Mouse (Mus musculus) layer of hippocampus, adult 9-10 months (tissue): ENCODE measurements around the gene Lrrc55.

Source experiments
- DNase-seq: peaks from one replicate; pipeline ENCODE4 v3.0.0; 2022; ENCODE audit warnings: low spot score

Gene Lrrc55

DNA sequence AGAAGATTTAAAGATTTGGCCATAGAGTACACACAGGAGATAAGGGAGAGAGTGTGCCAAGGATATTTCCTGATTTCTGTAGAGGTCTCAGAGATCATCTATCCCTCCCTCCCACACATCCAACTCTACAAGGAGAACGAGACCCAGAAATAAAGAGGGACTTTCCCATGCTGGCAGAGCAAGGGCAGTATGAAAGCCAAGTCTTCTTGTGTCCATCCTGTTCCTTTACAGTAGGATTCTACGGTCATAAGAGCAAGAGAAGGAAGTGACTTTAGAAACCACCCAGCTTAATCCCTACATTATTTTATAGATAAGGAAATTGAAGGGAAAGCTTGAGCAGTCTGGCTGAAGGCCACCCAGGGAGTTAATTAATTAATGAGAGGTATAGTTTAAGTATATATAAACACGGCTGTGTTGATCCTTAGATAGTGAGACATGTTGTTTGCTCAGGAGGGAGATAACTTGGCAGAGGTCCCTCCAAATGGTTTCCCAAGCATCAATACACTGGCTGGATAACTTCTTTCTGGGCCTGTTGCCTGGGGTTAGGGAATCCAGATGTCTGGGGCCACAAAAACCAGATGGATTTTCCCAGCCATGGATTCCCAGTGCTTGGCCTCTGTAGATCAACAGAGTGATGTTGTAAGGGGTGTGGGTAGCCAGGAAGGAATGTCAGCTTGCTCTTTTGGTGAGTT is 24.8 kb downstream of the Lrrc55 start:
- no peak for DNase-seq

DNA sequence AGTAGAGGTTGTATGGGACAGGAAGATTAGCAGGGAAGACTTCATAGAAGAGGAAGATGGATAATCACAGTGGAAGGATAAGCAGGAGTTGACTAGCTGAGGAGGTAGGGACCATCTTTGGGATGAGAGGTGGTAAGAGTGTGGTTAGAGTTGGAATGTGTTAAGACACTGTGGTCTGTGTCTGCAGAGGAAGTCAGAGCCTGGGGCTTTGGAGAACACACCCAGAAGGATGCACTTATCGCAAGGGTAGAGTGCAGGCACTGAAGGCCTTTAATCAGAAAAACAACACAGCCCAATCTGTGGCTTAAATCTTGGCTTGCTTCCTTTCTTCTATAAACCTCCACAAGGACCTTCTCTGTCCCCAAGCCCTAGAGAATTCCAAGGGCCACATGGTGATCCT is 28.7 kb downstream of the Lrrc55 start:
- no peak for DNase-seq

DNA sequence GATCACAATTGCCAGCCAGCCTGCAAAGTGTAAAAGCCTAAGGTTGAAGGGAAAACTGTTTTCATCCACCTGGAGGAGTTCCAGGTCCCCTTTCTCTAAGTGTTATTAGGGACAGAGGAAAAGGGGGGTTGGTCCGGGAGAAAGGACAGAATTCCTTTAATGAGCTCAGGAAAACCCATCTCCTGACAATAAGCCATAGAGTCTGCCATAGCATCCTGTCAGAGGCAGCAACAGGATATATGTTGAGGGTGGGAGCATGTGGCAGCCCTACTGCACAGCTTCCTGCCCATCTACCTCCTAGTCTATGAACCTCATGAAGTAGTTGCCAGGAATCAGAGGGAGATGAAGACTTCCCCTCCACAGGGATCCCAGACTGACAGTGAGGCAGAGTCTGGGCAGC is 29.4 kb downstream of the Lrrc55 start:
- no peak for DNase-seq

DNA sequence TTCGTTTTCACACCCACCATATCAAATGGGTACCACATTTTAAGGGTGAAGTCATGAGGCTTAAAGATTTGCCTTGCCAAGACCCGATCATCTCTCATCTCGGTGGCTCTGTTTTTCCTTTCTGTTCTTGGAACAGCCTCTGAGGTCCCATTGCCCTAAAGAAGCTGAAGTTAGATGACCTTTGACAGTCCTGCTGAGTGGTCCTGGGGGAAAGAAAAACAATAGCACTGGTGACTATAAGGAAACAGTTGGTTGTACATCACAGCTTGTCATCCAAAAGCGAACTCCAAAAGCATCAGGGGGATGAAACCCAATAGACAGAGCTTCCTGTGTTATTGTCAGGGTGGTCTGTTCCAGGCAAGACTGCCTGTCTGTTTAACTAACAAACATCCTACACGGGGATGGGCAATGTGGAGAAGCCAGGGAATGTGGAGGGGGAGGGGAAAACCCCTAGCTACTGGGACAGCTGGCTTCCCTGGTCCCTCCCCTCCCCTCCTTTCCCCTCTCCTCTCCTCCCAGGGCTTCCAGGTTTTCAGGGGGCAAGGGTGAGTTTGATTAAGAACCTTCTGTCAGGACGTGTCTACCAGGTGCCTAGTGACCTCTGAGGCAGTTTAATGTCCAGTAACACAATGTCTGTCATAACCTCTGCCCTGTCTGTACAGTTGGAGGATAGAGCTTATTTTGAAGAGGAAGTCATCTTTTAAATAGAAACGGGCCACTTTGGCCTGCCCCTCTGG is 33.5 kb downstream of the Lrrc55 start:
- DNase-seq: no peak

DNA sequence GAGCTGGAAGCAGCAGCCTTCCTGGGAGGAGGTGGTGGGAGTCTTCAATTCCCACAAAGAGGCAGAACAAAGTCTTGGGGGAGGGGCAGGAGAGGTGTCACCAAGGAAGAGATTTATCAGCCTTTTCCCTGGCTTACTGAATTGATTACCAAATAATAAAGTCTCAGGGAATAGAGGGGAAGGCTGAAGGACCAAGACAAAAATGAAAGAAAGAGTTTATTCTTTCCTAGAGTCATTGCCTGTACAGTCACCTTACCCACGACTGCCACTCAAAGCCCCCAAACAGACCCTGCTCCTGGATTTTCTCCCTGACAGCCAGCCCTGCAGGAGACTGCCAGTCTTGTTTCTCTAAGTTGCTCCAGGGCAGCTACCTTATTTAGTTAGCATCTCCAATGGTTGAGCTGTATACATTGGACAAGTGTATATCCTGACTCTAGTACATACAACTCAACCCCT is 35.3 kb downstream of the Lrrc55 start:
- no peak for DNase-seq

DNA sequence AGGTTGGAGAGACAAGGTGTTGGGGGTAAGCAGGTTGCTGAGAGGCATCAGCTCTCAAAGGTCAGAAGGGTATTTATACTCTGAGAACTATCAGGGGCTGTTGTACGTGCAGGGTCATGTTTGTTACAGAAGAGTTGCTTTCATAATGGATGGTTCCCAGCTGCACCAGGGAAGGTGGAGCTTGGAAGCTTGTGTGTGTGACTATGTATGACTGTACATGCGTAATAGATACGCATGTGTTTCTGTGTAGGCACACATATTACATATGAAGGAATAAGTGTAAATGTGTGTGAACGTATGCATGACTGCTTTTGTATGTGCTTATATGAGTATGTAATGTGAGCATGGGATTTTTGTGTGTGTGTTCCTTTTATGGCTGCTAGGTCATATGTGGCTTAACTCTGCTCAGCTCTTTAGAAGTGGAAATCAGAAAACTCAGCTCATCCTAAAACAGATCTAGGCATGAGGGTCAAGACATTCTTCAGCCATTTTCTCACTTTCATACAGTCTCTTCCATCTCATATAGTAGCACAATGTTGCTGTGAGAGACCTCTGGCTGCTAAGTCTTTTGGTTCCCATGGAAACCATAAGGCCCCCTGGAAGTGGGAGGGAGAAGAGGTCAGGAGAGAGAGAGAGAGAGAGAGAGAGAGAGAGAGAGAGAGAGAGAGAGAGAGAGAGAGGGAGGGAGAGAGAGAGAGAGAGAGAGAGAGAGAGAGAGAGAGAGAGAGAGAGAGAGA is 35.9 kb downstream of the Lrrc55 start:
- DNase-seq: no peak

DNA sequence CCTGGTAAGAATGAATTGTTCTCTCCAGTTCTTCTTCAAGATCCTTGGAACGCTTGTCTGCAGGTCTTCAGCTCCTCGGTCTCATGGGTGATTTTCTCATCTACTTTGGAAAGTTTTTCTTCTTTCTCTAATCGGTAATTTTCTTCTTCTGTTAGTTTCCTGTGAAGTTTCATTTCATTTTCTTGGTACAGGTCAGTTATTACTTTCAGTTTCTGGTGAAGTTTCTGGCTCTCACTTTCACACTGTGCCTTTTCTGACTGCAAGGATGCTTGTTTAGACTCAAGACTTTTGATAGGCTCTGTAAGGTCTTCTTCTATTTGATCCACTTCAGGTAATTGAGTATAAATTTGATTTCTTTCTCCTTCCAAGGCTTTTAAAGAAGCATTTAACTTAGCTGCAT is 39.6 kb downstream of the Lrrc55 start:
- DNase-seq: no peak

DNA sequence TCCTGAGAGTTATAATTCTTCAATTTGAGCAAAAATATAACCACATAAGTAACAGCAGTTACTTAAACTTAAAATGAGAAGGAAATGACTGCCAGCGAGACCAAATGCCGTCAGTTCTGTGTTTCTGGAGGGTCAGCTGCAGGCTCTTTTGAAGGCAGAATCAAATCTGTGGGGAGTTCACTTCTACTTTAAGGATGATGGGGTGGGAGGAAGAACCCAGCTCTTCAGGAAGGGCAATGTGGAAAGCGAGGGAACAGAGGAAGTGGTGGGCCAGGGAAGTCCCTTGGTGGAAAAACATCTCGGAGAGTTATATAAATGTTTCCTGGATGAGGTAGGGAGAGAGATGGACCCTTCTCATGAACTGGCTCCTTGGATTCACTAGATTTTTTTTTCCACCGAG is 40.9 kb downstream of the Lrrc55 start:
- DNase-seq: no peak

DNA sequence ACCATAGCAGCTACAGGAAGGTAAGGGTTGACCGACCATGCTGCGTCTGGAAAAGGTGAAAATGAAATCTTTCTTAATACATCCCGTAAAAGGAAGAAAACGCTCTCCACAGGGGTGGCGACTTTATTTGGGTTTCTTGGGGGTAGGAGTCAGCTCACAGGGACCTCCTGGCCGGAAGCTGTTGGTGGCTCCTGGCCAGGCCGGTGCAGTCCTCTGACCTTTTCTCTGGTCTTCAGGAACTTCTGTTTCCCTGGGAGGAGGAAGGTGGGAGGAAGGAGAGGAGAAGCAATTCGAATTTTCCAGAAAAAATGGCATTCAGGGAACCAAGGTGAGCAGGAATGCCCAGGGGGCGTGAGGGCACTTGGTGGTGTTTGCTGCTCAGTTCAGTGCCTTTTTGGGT is 41.7 kb downstream of the Lrrc55 start:
- DNase-seq: no peak

DNA sequence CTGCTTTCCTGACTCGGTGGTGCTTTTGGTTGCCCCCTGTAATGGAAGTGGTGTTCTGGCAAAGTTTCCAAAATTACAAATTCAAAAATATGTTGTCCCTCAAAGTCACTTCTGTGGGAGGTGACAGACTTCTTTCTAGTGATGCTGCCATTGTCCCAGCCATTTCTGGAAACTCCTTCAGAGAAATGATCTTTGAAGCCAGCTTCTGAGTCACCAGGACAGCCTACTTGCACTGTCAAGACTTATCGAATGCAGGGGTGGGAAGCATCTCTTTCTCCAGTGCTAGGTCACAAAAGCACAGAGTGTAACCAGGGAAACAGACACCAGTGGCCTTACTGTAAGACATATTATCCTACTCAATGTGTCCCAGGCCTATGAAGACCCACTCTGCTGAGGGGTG is 45.8 kb downstream of the Lrrc55 start:
- no peak for DNase-seq

DNA sequence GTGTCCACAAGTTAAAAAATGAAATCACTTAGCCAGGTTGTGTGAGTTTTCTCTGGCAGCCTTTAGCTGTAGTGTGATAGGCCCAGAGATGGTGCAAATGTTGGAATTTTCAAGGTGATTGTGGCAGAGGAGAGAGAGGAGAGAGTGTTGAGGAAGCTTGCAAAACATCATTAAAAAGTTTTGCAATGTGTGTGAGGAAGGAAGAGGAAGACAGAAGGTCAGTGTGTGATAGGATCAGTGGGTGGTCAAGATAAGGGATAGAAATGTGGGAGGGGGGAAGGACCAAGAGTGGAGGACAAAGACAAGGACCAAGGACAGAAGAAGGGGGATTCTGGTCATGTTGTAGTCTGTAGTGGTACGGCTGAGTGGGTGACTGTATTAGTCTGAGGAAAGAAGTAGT is 46.6 kb downstream of the Lrrc55 start:
- no peak for DNase-seq

DNA sequence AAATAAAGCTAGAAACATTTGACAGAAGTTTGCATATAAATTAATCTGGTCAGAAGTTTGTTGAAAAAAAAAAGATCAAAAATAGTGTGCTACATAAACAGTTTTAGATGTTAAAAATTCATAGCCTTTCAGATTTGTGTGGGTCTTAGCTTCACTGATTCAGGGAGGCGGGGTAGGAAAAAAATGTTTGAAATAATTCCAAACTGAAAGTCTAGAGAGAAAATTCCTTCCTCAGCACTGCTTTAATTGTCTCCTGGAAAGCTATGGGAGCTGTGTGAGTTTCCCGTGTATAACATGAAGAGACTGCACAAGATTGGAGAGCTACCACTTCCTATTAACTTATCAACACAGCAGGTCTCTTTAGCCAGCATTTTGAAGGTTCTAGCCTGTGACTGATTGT is 49.5 kb downstream of the Lrrc55 start:
- DNase-seq: no peak

DNA sequence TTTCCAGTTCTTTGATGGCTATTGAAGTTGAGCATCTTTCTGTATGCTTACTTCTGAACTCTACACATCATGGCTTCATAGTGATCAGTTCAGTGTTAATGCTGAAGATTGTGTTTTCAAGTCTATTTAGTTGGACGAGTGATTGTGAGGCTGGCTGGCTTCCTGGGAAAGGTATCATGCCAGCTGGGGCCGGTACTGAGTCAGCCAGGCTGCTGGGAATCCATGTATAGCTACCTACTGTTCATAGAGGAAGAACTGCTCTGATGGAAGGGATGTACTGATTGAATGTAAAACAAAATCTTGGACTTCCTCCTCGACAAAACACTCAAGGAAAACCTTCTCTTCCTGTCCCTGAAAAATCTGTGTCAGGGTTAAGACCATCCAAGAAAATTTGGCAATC is 51.7 kb downstream of the Lrrc55 start:
- DNase-seq: no peak

DNA sequence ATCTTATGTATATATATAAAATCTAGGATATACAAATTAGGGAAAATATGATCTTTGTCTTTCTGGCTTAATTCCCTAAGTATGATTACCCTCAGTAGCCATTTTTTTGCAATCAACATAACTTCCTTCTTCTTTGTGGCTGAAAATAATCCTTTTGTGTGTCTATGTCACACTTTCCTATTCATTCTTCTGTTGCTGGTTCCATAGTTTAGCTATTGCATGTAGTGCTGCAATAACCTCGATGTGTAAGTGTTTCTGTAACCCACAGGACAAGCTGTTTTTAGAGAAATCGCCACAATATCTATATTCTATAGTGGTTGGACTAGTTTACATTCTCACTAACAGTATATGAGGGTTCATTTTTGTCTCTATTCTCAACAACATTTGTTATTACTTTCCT is 52.1 kb downstream of the Lrrc55 start:
- DNase-seq: no peak

DNA sequence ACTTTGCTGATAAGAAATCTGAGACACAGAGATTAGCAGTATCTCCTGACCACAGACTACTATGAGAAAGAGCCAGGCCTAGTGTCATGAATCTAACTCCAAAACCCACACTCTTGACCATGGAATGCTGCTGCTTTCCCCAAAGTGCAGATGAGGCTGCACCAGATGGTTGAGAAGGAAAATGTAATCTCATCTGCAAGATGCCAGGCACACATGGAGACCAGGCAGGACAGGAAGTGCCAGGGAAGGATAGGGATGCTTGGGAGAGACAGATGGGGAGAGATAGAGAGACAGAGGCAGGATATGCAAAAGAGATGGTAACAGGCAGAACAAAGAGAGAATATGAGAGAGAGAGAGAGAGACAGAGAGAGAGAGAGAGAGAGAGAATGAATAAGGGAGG is 56.2 kb downstream of the Lrrc55 start:
- DNase-seq: no peak

DNA sequence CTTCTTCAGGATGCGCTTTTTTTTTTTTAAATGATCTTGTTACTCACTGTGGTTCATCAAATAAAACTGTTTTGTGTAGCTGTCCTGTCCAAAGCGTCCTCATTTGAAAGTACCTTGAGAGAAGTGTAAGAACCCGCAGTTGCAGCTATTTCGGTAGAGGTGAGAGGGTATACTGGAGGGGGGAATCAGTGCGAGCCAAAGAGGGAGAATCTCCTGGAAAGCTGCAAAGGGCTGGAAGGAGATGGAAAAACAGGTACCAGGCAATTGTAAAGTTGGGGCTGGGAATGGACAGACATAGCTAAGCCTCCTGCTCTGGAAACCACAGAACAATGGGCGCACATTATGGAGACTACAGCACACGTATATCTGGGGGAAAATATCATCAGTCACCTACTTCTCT is 57.2 kb downstream of the Lrrc55 start:
- no peak for DNase-seq

DNA sequence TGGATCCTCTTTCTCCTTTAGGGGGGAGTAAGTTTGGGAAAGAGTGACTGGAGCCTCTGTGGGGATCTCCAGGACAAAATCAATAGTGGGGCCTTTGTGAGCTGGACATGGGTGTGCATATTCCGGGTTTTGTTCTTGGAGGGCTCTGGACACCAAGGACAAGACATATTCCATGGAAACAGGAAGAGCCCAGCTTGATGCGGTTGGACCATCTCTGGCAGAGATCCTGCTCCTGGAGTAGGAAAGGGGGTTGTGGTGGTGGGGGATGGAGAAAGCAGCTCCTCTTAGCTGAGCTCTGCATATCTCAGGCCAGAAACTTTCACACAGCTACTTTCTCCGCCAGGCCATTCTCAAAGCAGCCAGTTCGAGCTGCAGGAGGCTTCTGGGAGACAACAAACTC is 57.6 kb downstream of the Lrrc55 start:
- no peak for DNase-seq

DNA sequence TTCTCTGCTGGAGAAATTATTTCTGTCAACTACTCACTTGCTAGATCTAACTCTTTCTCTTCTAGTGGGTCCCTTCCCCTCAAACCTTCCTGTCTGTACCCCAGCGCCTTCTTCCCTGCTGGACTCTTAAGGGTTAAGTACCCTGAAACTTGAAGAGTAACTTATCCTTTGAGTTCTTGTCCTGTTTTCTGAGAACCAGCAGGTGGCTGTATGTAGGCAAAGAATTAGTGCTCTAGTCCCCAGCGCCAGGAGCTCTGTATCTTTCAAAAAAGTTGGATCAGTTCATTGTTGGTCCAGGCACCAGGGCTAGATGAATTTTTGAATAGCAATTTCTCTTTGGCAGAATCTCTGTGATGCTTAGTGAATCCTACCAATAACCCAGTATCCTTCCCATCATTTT is 58.9 kb downstream of the Lrrc55 start:
- no peak for DNase-seq

DNA sequence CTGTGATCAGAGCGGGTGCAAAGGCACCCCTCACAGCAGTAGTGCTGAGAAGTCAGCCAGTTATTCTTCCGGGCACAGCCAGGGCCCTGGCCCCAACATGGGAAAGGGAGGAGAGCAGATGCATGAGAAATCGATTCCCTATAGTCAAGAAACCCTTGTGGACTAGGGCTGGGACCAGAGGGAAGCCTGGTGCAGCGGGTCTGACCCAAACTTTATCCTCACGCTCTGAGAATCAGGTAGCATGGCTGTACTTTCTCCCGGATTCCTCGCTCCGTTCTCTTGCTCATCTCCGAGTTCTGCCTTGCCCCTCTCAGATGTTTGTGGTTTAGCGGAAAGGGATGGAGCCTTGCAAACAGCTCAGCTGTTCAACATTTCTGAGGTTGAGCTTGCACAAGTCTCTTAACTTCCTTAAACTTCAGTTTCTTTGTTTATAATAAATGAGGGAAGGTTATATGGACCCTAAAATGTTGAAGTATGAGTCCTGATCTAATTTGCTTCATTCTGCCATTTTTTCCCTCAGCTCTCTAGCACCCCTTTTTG is 59.3 kb downstream of the Lrrc55 start:
- DNase-seq: no peak

DNA sequence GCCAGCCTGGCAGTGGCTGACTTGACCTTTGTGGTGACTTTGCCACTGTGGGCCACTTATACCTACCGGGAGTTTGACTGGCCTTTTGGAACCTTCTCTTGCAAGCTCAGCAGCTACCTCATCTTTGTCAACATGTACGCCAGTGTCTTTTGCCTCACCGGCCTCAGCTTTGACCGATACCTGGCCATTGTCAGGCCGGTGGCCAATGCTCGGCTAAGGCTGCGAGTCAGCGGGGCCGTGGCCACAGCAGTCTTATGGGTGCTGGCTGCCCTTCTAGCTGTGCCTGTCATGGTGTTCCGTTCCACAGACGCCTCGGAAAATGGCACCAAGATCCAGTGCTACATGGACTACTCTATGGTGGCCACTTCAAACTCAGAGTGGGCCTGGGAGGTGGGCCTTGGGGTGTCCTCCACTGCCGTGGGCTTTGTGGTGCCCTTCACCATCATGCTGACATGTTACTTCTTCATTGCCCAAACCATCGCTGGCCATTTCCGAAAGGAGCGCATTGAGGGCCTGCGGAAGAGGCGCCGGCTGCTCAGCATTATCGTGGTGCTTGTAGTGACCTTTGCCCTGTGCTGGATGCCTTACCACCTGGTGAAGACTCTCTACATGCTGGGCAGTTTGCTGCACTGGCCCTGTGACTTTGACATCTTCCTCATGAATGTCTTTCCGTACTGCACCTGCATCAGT is 60.0 kb downstream of the Lrrc55 start:
- no peak for DNase-seq

DNA sequence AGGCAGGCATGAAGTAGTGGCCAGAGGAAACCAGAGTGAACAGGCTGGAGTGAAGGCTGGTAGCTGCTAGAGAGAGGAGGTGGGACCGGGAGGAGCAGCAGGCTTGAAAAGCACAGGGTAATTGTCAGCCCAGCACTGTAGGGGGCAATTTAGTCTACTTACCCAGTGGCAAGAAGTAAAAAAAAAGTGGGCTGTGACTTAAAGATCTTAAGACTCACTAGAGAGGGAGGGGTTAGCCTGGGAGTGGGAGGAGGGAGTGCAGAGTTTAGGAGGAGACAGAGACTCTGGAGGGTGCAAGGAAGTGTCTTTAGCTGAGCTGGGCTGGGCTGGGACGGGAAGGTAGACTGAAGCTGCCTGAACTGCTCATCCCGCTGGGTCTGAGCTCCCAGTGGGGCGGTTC is 60.9 kb downstream of the Lrrc55 start, which contains the start of gene Aplnr:
TSS of gene Aplnr (plus strand) at position 137 of the 400 bp plus-strand sequence.
- DNase-seq: no peak

DNA sequence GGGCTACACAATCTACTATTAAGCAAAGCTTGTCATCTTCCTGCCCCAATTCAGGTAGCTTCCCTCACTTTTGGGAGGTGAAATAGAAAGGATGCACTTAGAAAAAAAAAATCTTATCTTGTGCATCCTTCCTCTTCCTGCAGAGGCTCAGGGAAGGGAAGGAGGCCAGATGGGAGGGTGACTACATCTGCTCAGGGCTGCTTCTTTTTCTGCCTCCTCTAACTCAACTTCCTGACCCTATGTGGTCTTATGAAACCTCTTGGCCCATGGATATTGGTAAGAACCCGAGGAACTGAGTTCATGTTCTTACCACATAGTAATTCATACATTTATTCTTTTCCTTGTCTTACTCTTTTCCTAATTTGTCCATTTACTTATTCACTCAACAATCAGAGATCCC is 61.9 kb downstream of the Lrrc55 start:
- no peak for DNase-seq
